Mouse (Mus musculus): ENCODE results near the gene Chpf2.

GRCm38 (mm10) chr5:24601071-24601835 lies 14.7 kb downstream of the Chpf2 start:
- TF ChIP-seq CTCF (IDR thresholded peaks at IDR 0.05; ENCODE audit: control insufficient read depth, insufficient read depth, low read length): no peak
- no peak for TF ChIP-seq POLR2A (IDR thresholded peaks at IDR 0.05; ENCODE audit: borderline replicate concordance, control insufficient read depth, low read depth, low read length)

Data from bone marrow, adult 2 months (tissue).